Mouse (Mus musculus) liver, embryonic 14.5 days (tissue): ENCODE measurements around the gene Bcl3.

Experiments
- CTCF ChIP-seq: IDR thresholded peaks from 2 replicates; pipeline ENCODE4 v1.5.1; 2016; ENCODE audit warnings: antibody characterized with exemption, low read depth, control low read depth
- EP300 ChIP-seq: IDR thresholded peaks from 2 replicates; pipeline ENCODE4 v1.6.1; 2016; ENCODE audit warnings: antibody characterized with exemption, low read depth

DNA sequence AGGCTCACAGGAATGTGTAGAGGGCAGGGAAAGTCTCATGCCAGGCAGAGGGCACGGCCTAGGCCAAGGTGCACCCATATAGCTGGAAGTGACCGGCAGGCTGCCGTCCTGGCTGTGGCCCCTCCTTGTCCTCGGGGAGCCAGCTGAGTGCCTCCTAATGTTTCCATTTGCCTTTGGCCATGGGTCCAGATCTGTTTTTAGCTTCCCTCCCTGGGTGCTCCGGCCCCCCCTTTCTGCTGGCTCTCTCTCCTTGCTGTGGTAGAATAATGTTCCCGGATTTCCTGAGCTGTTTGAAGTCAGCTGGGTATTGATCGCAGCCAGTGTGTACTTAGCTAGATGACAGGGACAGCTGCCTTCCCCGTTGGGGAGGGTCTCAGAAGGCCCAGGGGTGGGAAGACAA is 38.9 kb downstream of the Bcl3 start:
- no peak for TF ChIP-seq CTCF
- TF ChIP-seq EP300 = no peak
